In genomic region chr17:48585902-48586359, GRCm38 (mm10) we compare ENCODE assay signal across 8 mouse cellular contexts.
A peak's percentile ranks its signal among the peaks of the same experiment; 100 is the strongest.
DNase-seq lines count a peak whose midpoint lies in the region; ATAC-seq and TF ChIP-seq lines count a peak whose summit lies in the region.

No protein-coding gene starts in this region.

- peak overlapping the region; percentile 36 for H3K4me2 ChIP-seq in forebrain, embryonic 14.5 days (ENCODE audit: low read length)
- H3K4me2 ChIP-seq in limb, embryonic 14.5 days (replicated peaks; ENCODE audit: low read depth, low read length, severe bottlenecking): peak overlapping the region; percentile 57
- H3K4me2 ChIP-seq in neural tube, embryonic 14.5 days (ENCODE audit: low read depth, low read length): peak overlapping the region; percentile 34; the same call in 1 of the 2 replicates

- peak; percentile 74 for DNase-seq in heart, adult 11 months
- DNase-seq in heart, adult 18-20 months: no peak
- DNase-seq in Muller cell, postnatal 12 days (ENCODE audit: inconsistent ontology term): peak; percentile 51
- DNase-seq in forebrain, embryonic 14.5 days (ENCODE audit: low spot score): peak; percentile 72
- peak; percentile 72 for DNase-seq in limb, embryonic 14.5 days (ENCODE audit: low spot score)
- DNase-seq in layer of hippocampus, adult 11-12 months (ENCODE audit: low spot score): no peak
- no peak for DNase-seq in kidney, adult 8-10 months

- H3K4me3 ChIP-seq in forebrain, embryonic 14.5 days (ENCODE audit: low read depth, low read length): no peak overlapping the region
- peak overlapping the region; percentile 19 for H3K4me3 ChIP-seq in limb, embryonic 14.5 days (replicated peaks; ENCODE audit: low read length)
- H3K4me3 ChIP-seq in neural tube, embryonic 14.5 days (ENCODE audit: low read depth, low read length): no peak overlapping the region; the same call in 1 of the 2 replicates

- H3K9me3 ChIP-seq in forebrain, embryonic 14.5 days (replicated peaks; ENCODE audit: control insufficient read depth, low read length): no peaks in the 10 kb centered on the region
- no peaks in the 10 kb centered on the region for H3K9me3 ChIP-seq in limb, embryonic 14.5 days (ENCODE audit: control insufficient read depth, low read length)
- H3K9me3 ChIP-seq in neural tube, embryonic 14.5 days (ENCODE audit: control insufficient read depth, low read length): no peaks in the 10 kb centered on the region

- no peaks in the 10 kb centered on the region for H3K4me1 ChIP-seq in forebrain, embryonic 14.5 days (ENCODE audit: control insufficient read depth, insufficient read depth, low read length)
- H3K4me1 ChIP-seq in limb, embryonic 14.5 days (ENCODE audit: control insufficient read depth, insufficient read depth, low read length): peaks cover 6% of the 10 kb centered on the region; the same call in 1 of the 2 replicates
- no peaks in the 10 kb centered on the region for H3K4me1 ChIP-seq in neural tube, embryonic 14.5 days (ENCODE audit: control insufficient read depth, insufficient read depth, low read length)

- H3K27ac ChIP-seq in forebrain, embryonic 14.5 days (ENCODE audit: low read depth, low read length): peak overlapping the region; percentile 6; the same call in 1 of the 2 replicates
- H3K27ac ChIP-seq in limb, embryonic 14.5 days (replicated peaks; ENCODE audit: low read depth, low read length): peak overlapping the region; percentile 7; the same call in 1 of the 2 replicates
- H3K27ac ChIP-seq in neural tube, embryonic 14.5 days (ENCODE audit: low read depth, low read length): no peak overlapping the region

- WGBS in forebrain, embryonic 14.5 days: 11% methylated on average over 14 of the region's 14 CpGs
- WGBS in limb, embryonic 14.5 days: 5% methylated on average over 14 of the region's 14 CpGs
- 10% methylated on average over 14 of the region's 14 CpGs for WGBS in neural tube, embryonic 14.5 days

- H3K27me3 ChIP-seq in forebrain, embryonic 14.5 days (replicated peaks; ENCODE audit: control insufficient read depth, insufficient read depth, low read length): no peaks in the 10 kb centered on the region
- H3K27me3 ChIP-seq in limb, embryonic 14.5 days (ENCODE audit: control insufficient read depth, insufficient read depth, low read length): no peaks in the 10 kb centered on the region
- no peaks in the 10 kb centered on the region for H3K27me3 ChIP-seq in neural tube, embryonic 14.5 days (ENCODE audit: control insufficient read depth, insufficient read depth, low read length)

- no peak for TF ChIP-seq POLR2A in limb, embryonic 14.5 days (IDR thresholded peaks at IDR 0.05; ENCODE audit: borderline replicate concordance, extremely low read depth, insufficient read depth, insufficient read length)

- H3K9ac ChIP-seq in forebrain, embryonic 14.5 days (ENCODE audit: low read length): no peak overlapping the region
- peak overlapping the region; percentile 13; the same call in 1 of the 2 replicates for H3K9ac ChIP-seq in limb, embryonic 14.5 days (ENCODE audit: low read depth, low read length, severe bottlenecking)
- no peak overlapping the region for H3K9ac ChIP-seq in neural tube, embryonic 14.5 days (replicated peaks; ENCODE audit: low read depth, low read length)

- ATAC-seq in forebrain, embryonic 14.5 days: peak; percentile 87
- ATAC-seq in limb, embryonic 14.5 days (ENCODE audit: low FRiP score, low read depth): peak; percentile 86
- ATAC-seq in neural tube, embryonic 14.5 days (ENCODE audit: low read depth): peak; percentile 65; the same call in 1 of the 2 replicates

- H3K36me3 ChIP-seq in forebrain, embryonic 14.5 days (ENCODE audit: control insufficient read depth, insufficient read depth, low read length): no peaks in the 10 kb centered on the region
- no peaks in the 10 kb centered on the region for H3K36me3 ChIP-seq in limb, embryonic 14.5 days (ENCODE audit: control insufficient read depth, insufficient read depth, low read length)
- H3K36me3 ChIP-seq in neural tube, embryonic 14.5 days (ENCODE audit: control insufficient read depth, insufficient read depth, low read length): no peaks in the 10 kb centered on the region

Comparison
In these comparisons a context has a peak if more than half of its experiments do, and no peak if none do; other contexts are left out.
1. DNase-seq: peak in heart, adult 11 months (single experiment), Muller cell, postnatal 12 days (single experiment), forebrain, embryonic 14.5 days (single experiment) and limb, embryonic 14.5 days (single experiment); none in heart, adult 18-20 months (0 of 2), layer of hippocampus, adult 11-12 months (single experiment) and kidney, adult 8-10 months (0 of 2).
2. Peak in every context shown above with its lines, with median percentiles within 50 percentile points of each other: ATAC-seq and H3K4me2 ChIP-seq.